ENCODE assay signal across 12 mouse cellular contexts in genomic region chr19:44987851-44988250, GRCm38 (mm10). TPM values are rescaled to one million over a fixed set of nuclear protein-coding genes. Genes with fewer than 3 reads are reported as not detected.
DNase-seq lines count a peak whose midpoint lies in the region; ATAC-seq lines count a peak whose summit lies in the region.
"Had no signal": no experiment of that assay in that cellular context is flagged by ENCODE, and none has a peak within 500 bp of the region (broad histone marks: within the 10 kb centered on the region; RNA-seq: fewer than 3 reads in every experiment).

No protein-coding gene starts in this region.

- intact Hi-C loops in left cerebral cortex, postnatal 10 days (cut with DNase I) = no loop called here
- intact Hi-C loops in left cerebral cortex, postnatal 36 days (cut with DNase I) = no loop called here

- no peak for DNase-seq in frontal cortex, postnatal 14 days (ENCODE audit: low spot score in 2 of 2)
- peak; percentile 46 for DNase-seq in left cerebral cortex, adult 11 months (ENCODE audit: low spot score)
- DNase-seq in left cerebral cortex, postnatal 10 days (ENCODE audit: extremely low spot score in 1 of 2, low spot score in 2 of 2) = no peak
- DNase-seq in brain, embryonic 18.5 days (ENCODE audit: low read depth, low spot score) = peak; percentile 46
- peak; percentile 54 to 70 for DNase-seq in left cerebral cortex, postnatal 36 days (ENCODE audit: low spot score in 2 of 2)
- DNase-seq in B cell, adult 2 months = no peak
- DNase-seq: adrenal gland, postnatal 10 days; heart, adult 2 months; heart, postnatal 14 days; lung, postnatal 10 days had no signal

- ATAC-seq in frontal cortex, adult (ENCODE audit: low TSS enrichment) = peak; percentile 90
- ATAC-seq: liver, embryonic 12.5 days had no signal

RNA-seq across cellular contexts. Expression of gene Sema4g, which starts 1.1 kb away (rescaled TPM):
- total RNA-seq in left cerebral cortex, postnatal 10 days (2021) = 10 to 100 TPM; 59.6 to 62.9 TPM
- total RNA-seq in left cerebral cortex, postnatal 36 days (2021) = 10 to 100 TPM; 17.7 to 25.8 TPM

RNA-seq across cellular contexts. Expression of gene Twnk, which starts 17.6 kb away (rescaled TPM):
- 10 to 100 TPM; 11.7 to 12.2 TPM for total RNA-seq in left cerebral cortex, postnatal 10 days (2021)
- total RNA-seq in left cerebral cortex, postnatal 36 days (2021) = 10 to 100 TPM; 12.3 to 14.0 TPM

RNA-seq across cellular contexts. Expression of gene Mrpl43, which starts 18.4 kb away (rescaled TPM):
- 10 to 100 TPM; 48.1 to 50.1 TPM for total RNA-seq in left cerebral cortex, postnatal 10 days (2021)
- 10 to 100 TPM; 36.1 to 47.5 TPM for total RNA-seq in left cerebral cortex, postnatal 36 days (2021)

RNA-seq across cellular contexts. Expression of gene Lzts2, which starts 26.4 kb away (rescaled TPM):
- total RNA-seq in left cerebral cortex, postnatal 10 days (2021) = 10 to 100 TPM; 24.5 to 25.6 TPM
- total RNA-seq in left cerebral cortex, postnatal 36 days (2021) = 10 to 100 TPM; 36.2 to 36.3 TPM

RNA-seq across cellular contexts. Expression of gene Slf2, which starts 56.9 kb away (rescaled TPM):
- 10 to 100 TPM; 29.9 to 30.4 TPM for total RNA-seq in left cerebral cortex, postnatal 10 days (2021)
- total RNA-seq in left cerebral cortex, postnatal 36 days (2021) = 10 to 100 TPM; 26.2 to 44.3 TPM

Comparison
In these comparisons a context has a peak if more than half of its experiments do, and no peak if none do; other contexts are left out.
1. DNase-seq: peak in left cerebral cortex, adult 11 months (single experiment), brain, embryonic 18.5 days (single experiment) and left cerebral cortex, postnatal 36 days (2 of 2); none in frontal cortex, postnatal 14 days (0 of 2), left cerebral cortex, postnatal 10 days (0 of 2) and B cell, adult 2 months (0 of 2).